Mouse (Mus musculus) bone marrow, adult 2 months (tissue): ENCODE data around the gene Tnfrsf21.

ENCODE experiments used
- CTCF ChIP-seq: fragments of 200-500 bp; IDR thresholded peaks from 2 replicates; pipeline ENCODE4 v1.5.1; 2011; ENCODE audit warnings: low read length, control low read depth; ENCODE audit not compliant: control insufficient read depth, insufficient read depth
- POLR2A ChIP-seq: fragments of 200-500 bp; IDR thresholded peaks from 2 replicates; pipeline ENCODE4 v1.6.1; 2011; ENCODE audit warnings: low read depth, mild to moderate bottlenecking, control low read depth, low read length, borderline replicate concordance; ENCODE audit not compliant: control insufficient read depth

DNA sequence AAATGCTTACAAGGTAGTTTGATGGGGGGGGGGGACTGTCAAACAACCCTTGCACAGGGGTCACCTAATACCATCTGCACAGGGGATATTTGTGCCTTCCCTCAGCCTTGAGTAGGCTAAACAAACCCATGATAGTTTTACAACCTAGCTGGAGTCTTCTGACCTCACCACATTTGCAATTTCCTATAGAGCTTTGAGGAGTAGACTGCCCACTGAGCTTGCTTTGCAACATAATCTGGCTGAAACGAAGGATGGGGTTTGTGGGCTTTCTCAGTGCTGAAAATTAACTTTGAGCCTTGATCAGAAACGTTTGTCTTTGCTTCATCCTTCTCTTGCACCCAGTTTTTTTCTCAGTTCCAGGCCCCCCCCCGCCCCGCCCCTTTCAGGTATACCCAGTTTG is 33.8 kb upstream of the Tnfrsf21 start:
- TF ChIP-seq CTCF = no peak
- no peak for TF ChIP-seq POLR2A
